Mouse (Mus musculus): ENCODE results near the gene Mfsd13b.

The Mfsd13b gene

DNA sequence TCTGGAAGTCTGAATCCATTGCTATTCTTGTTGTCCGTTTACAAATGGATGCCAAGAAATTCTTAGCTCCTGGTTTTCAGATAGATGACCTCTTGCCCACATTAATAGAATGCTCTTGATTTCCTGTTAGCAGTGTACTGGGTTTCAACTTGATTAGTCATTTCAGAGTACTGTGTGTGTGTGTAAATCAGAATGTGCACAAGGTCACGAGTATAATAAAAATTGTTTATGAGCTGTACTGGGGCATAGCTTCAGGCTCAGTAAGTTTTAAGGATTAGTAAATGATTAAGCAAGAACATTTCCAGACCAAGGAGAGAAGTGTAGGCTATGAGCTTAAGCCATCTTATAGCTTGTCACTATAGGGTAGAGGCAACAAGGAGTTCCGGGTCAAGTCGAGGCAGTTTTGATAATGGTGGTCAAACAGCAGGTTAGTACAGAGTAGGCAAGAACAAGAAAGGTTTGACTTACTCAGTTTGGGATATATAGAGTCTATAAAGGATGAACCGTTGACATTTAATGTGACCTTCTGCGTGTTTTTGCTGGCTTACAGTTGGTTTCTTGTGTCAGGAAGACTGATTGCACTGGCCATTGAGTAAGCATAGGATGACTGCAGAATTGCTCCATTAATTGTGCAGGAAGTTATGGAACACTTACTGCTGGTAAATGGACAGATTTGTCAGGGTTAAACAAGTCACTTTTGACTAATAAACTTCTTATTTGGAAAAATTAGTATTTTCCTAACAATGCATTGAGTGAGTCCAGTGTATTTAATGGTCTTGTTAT is 63.6 kb downstream of the Mfsd13b start:
- no peak for DNase-seq

DNA sequence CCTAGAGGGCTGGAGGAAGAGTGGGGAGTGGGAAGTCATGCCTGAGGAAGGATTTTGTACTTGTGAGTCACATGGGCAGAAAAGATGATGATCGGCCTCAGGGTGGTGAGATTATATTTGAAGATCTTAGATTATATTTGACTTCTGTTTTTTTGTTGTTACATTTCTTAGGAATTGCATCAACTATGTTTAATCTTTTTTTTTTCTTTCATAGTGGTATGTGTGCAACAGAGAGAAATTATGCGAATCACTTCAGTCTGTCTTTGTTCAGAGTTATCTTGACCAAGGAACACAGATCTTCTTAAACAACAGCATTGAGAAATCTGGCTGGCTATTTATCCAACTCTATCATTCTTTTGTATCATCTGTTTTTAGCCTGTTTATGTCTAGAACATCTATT is 65.3 kb downstream of the Mfsd13b start:
- DNase-seq: no peak

DNA sequence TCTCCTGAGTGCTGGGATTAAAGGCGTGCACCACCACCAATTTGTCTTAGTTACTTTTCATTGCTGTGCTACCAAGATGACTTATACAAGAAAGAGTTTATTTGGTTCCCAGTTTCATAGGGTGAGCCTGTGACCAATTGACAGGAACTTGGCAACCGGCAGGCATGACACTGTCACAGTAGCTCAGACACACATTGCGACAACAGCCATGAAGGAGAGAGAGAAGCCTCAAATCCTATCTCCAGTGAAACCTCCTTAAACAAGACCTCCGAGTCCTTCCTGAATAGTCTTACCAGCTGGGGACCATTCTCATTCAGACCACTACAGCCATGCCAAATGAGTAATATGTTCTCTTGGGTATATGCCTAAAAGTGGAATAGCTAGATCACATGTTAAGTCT is 70.8 kb downstream of the Mfsd13b start:
- no peak for DNase-seq

DNA sequence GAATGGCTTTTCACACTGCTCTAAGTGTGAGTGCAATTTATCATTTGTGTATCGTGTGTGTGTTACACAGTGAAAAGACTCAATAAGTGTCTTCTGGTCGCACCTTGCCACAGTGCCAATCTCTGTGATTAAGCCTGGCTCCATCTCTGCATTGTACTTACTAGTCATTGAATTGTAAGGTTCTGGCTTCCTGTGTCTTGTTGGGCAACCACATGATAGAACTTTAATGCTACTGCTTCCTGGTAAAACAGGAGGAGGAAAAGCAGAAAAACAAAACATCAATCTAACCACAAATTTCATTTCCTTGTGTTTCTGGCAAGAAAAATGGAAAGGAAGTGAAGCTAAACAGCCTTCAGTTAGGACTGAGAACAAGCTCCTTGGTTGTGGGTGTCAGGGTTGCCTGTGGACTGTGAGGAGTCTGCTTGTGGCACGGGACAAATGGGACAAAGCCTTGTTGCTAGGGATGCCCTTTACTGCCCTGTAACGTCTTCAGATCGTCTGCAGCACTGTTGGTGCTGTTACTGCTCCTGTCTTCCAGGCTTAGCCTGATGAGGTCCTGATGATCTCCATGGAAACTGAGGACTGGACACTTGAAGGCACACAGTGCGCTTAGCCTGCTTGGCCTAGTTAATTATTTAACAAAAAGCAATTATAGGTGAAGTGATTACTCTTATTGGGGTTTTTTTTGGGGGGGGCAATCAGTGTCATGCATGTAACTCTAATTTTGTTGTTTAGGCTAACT is 77.3 kb downstream of the Mfsd13b start:
- no peak for DNase-seq

DNA sequence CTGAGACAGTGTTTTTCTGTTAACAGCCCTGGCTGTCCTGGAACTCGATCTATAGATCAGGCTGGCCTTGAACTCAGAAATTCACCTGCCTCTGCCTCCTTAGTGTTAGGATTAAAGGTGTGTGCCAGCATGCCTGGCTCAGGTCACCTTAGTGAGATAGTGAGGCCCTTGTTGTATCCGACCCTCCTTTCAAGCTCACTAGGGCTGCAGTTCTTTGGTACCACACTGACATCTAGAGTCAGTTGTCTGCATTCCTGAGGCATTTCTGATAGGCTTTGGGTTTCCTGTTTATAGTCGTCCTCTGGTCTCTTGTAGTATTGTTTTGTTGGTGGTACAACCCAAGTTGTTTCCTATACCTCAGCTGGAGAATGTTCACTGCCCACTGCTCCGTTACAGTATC is 82.0 kb downstream of the Mfsd13b start:
- DNase-seq: peak; percentile 31 to 43
